Mouse (Mus musculus) embryonic fibroblast, embryonic 13.5 days (primary cell): ENCODE measurements at regions not wholly inside any gene's neighbourhood (a gene's known extent, or its start where the extent isn't known, plus 50 kb on each side); places are given as distances from the start of the nearest gene placed in this dataset.

ENCODE experiments used
- CTCF ChIP-seq: IDR thresholded peaks from 2 replicates; pipeline ENCODE4 v1.5.1; 2011; ENCODE audit warnings: mild to moderate bottlenecking, control low read depth, low read length, moderate library complexity, borderline replicate concordance; ENCODE audit not compliant: insufficient read depth
- POLR2A ChIP-seq: IDR thresholded peaks from 2 replicates; pipeline ENCODE4 v1.6.1; 2011; ENCODE audit warnings: low read depth, mild to moderate bottlenecking, control low read depth, low read length, moderate library complexity

- TF ChIP-seq CTCF: no peak
- no peak for TF ChIP-seq POLR2A
Measured at GRCm38 (mm10) chr9:51608158-51608557, 157.0 kb upstream of the Arhgap20 start.
